Mouse (Mus musculus) neural tube, embryonic 14.5 days (tissue): ENCODE results near the gene Gm10553. TPM values are rescaled to one million over a fixed set of nuclear protein-coding genes. Genes with fewer than 3 reads are reported as not detected.
"Not testable (repeated sequence)": the region's sequence is repeated elsewhere in the genome, so short reads cannot be mapped to it uniquely, and the experiment has no call there.

Experiments used
- ATAC-seq: fragments of 200-750 bp; cut with Nextera tagmentation; 2 replicates; pipeline ENCODE4 v1.8.0; 2017; ENCODE audit warnings: low read depth, mild to moderate bottlenecking, moderate TSS enrichment, moderate library complexity
- H3K27ac ChIP-seq: fragments of 300-500 bp; sonication (generic); 2 replicates; pipeline ENCODE4 v1.5.1; 2014; ENCODE audit warnings: low read depth, mild to moderate bottlenecking, control low read depth, low read length, moderate library complexity, mixed read lengths
- H3K27me3 ChIP-seq: fragments of 300-500 bp; sonication (generic); 2 replicates; pipeline ENCODE4 v1.6.1; 2014; ENCODE audit warnings: low read length; ENCODE audit not compliant: control insufficient read depth, insufficient read depth
- H3K36me3 ChIP-seq: fragments of 300-500 bp; sonication (generic); 2 replicates; pipeline ENCODE4 v1.6.1; 2014; ENCODE audit warnings: low read length, mixed read lengths; ENCODE audit not compliant: control insufficient read depth, insufficient read depth
- H3K4me1 ChIP-seq: fragments of 300-500 bp; sonication (generic); 2 replicates; pipeline ENCODE4 v1.6.1; 2014; ENCODE audit warnings: low read length; ENCODE audit not compliant: control insufficient read depth, insufficient read depth
- H3K4me2 ChIP-seq: fragments of 300-500 bp; sonication (generic); 2 replicates; pipeline ENCODE4 v1.6.1; 2014; ENCODE audit warnings: mild to moderate bottlenecking, low read depth, low read length, control low read depth
- H3K4me3 ChIP-seq: fragments of 300-500 bp; sonication (generic); 2 replicates; pipeline ENCODE4 v1.5.1; 2014; ENCODE audit warnings: low read depth, low read length, control low read depth, mixed read lengths
- H3K9ac ChIP-seq: fragments of 300-500 bp; sonication (generic); replicated peaks from 2 replicates; pipeline ENCODE4 v1.6.1; 2014; ENCODE audit warnings: low read depth, mild to moderate bottlenecking, control low read depth, low read length, mixed read lengths
- H3K9me3 ChIP-seq: fragments of 300-500 bp; sonication (generic); 2 replicates; pipeline ENCODE4 v1.6.1; 2016; ENCODE audit warnings: low read length; ENCODE audit not compliant: control insufficient read depth
- WGBS: fragments of 180-500 bp; shearing (Covaris S2); extraction: QIAGEN DNeasy Blood & Tissue Kit; methylation state at CpG from one replicate; pipeline ENCODE4 v1.1.7; 2014; 5-methylcytosine and 5-hydroxymethylcytosine counted together
- polyA plus RNA-seq: library from polyadenylated mRNA; unstranded; fragments of >200 nt; fragmentation: Nextera tagmentation; extraction: Ambion mirVana; gene quantifications from 2 replicates; pipeline ENCODE4 v1.2.1, GENCODE M21; 2014

Gm10553 gene
- polyA plus RNA-seq, result not detected in 2 replicates

- H3K9me3 ChIP-seq, H3K4me1 ChIP-seq, H3K36me3 ChIP-seq, H3K9ac ChIP-seq, H3K27me3 ChIP-seq, H3K27ac ChIP-seq, H3K4me3 ChIP-seq, ATAC-seq, H3K4me2 ChIP-seq: not testable (repeated sequence)
- WGBS, result 67% methylated on average over 1 of the region's 1 CpGs
These were observed at the start of gene Gm10553 for GRCm38 (mm10) chr1:85099864-85100263. Gene Gm10553 (plus strand): TSS chr1:85100164.

- WGBS, result 63% methylated on average over 3 of the region's 3 CpGs
These were observed 28.3 kb upstream of the Gm10553 start for GRCm38 (mm10) chr1:85071690-85072089.

GRCm38 (mm10) chr1:85073099-85073498 is 26.9 kb upstream of the Gm10553 start:
- not testable (repeated sequence) for H3K4me1 ChIP-seq, H3K9me3 ChIP-seq, H3K36me3 ChIP-seq, H3K4me2 ChIP-seq, H3K9ac ChIP-seq, ATAC-seq, H3K4me3 ChIP-seq, H3K27me3 ChIP-seq, H3K27ac ChIP-seq
- WGBS, result 69% methylated on average over 3 of the region's 3 CpGs

More at GRCm38 (mm10) chr1:85071690-85072089, 28.3 kb upstream of the Gm10553 start:
- not testable (repeated sequence) for H3K27me3 ChIP-seq, ATAC-seq, H3K27ac ChIP-seq, H3K4me2 ChIP-seq, H3K9me3 ChIP-seq, H3K36me3 ChIP-seq, H3K4me1 ChIP-seq, H3K4me3 ChIP-seq, H3K9ac ChIP-seq

DNA sequence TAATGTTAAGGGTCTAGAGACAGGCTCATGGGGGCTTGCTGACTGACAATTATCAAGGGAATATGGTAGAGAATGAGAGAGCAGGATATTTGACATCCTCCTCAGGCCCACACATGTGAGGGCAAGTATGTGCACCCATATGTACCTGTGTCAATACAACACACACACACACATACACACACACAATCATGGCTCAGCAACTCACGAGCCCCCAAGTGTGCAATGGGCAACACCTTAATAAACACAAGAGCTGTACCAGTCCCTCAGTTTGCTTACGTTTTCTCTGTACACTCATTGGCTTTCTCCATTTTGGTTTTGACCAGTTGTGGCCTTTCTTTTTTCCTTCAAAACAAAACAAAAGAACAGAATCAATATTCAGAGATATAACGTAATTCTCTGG is 15.2 kb upstream of the Gm10553 start:
- not testable (repeated sequence) for H3K4me1 ChIP-seq, H3K9me3 ChIP-seq, H3K4me2 ChIP-seq, H3K9ac ChIP-seq, H3K36me3 ChIP-seq, ATAC-seq, H3K4me3 ChIP-seq, H3K27me3 ChIP-seq, H3K27ac ChIP-seq
- WGBS, result 73% methylated on average over 3 of the region's 3 CpGs

- not testable (repeated sequence) for H3K4me1 ChIP-seq, H3K9me3 ChIP-seq, H3K4me2 ChIP-seq, H3K27me3 ChIP-seq, ATAC-seq, H3K36me3 ChIP-seq, H3K27ac ChIP-seq, H3K9ac ChIP-seq, H3K4me3 ChIP-seq
- 90% methylated on average over 1 of the region's 1 CpGs for WGBS
These were observed 13.8 kb upstream of the Gm10553 start for GRCm38 (mm10) chr1:85086211-85086610.

DNA sequence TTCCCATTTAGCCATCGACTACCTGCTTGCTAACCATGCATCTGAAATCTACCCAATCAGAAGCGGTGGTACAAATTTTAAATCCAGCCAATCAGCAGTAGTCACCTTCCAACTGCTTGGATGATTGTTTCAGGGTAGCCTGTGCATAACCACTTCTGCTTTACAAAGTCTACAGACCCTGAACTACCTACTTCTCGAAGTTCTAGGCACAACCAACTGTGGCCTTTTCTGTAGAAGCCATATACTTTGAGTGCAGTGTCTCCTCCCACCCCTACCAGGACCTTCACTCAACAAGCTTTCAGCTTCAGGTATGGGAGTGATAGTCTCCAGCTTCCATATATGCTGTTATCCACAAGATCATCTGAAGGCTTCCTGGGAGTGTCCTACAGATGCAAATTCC is 7.8 kb upstream of the Gm10553 start:
- H3K36me3 ChIP-seq, H3K27me3 ChIP-seq, H3K4me2 ChIP-seq, H3K9ac ChIP-seq, H3K4me1 ChIP-seq, H3K27ac ChIP-seq, H3K9me3 ChIP-seq, H3K4me3 ChIP-seq, ATAC-seq: not testable (repeated sequence)
- 53% methylated on average over 1 of the region's 3 CpGs for WGBS

GRCm38 (mm10) chr1:85093011-85093572 is 6.9 kb upstream of the Gm10553 start:
- H3K9me3 ChIP-seq, H3K4me2 ChIP-seq, H3K4me1 ChIP-seq, H3K27ac ChIP-seq, H3K4me3 ChIP-seq, H3K36me3 ChIP-seq, H3K9ac ChIP-seq, H3K27me3 ChIP-seq, ATAC-seq: not testable (repeated sequence)
- 86% methylated on average over 6 of the region's 7 CpGs for WGBS

- not testable (repeated sequence) for H3K27ac ChIP-seq, H3K4me2 ChIP-seq, H3K27me3 ChIP-seq, H3K36me3 ChIP-seq, H3K9me3 ChIP-seq, H3K9ac ChIP-seq, H3K4me3 ChIP-seq, ATAC-seq, H3K4me1 ChIP-seq
- WGBS, result 89% methylated on average over 6 of the region's 7 CpGs
These were observed 883 bp upstream of the Gm10553 start for GRCm38 (mm10) chr1:85099081-85099480.

GRCm38 (mm10) chr1:85101754-85102153 is 1.8 kb downstream of the Gm10553 start:
- WGBS, result 92% methylated on average over 4 of the region's 4 CpGs
- H3K27me3 ChIP-seq, H3K4me2 ChIP-seq, H3K9ac ChIP-seq, H3K4me1 ChIP-seq, H3K9me3 ChIP-seq, H3K4me3 ChIP-seq, H3K36me3 ChIP-seq, H3K27ac ChIP-seq, ATAC-seq: not testable (repeated sequence)
